Mouse (Mus musculus) thymus, postnatal 10 days (tissue): Measurements from ENCODE around the gene Tmcc3.

Experiments
- DNase-seq, 2 experiments: peaks; one replicate each; pipeline ENCODE4 v3.0.0; 2021; ENCODE audit warnings: low spot score in 2 of 2

Gene Tmcc3

GRCm38 (mm10) chr10:94332358-94333137, 20.8 kb downstream of the Tmcc3 start:
- no peak for DNase-seq

- DNase-seq = no peak
Observed at GRCm38 (mm10) chr10:94333328-94333727, 21.6 kb downstream of the Tmcc3 start.

GRCm38 (mm10) chr10:94335047-94335446, 23.3 kb downstream of the Tmcc3 start:
- no peak for DNase-seq

DNA sequence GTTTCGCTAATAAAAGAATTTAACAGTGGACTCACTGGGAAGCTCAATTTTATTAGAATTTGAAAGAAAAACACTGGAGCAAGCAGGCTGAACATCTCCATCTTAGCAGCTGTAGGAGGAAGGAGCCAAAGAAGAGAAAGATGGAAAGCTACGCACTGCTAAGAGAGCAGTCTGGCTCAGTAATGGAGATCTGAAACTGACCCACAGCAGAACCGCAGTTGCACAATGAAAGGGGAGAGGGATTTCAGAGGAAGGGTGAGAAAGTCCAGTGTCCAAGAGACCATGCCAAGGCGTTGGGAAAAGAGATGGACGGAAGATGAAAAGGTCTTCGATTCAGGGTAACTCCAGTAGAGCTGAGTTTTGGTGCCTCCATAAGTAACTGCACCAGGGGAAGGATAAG, 24.3 kb downstream of the Tmcc3 start:
- no peak for DNase-seq

DNA sequence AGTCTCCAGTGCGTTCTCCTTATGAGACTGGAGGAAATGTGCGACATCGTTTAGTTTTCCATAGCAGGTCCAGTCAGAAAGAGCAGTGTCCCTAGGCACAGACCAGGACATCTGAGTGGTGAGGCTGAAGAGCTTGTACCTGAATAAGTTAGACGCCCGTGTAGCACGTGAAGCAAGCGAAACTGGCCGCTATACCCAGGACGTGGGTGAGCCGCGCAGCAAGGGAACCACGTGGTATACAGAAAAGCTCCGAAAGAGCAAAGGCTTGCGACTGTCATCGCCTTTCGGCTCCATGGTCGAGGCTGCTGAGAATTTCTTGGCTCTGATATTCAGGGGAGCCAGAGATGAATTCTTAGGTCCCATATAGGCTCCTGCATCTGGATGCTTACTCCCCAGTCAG, 29.8 kb downstream of the Tmcc3 start:
- DNase-seq = no peak

DNA sequence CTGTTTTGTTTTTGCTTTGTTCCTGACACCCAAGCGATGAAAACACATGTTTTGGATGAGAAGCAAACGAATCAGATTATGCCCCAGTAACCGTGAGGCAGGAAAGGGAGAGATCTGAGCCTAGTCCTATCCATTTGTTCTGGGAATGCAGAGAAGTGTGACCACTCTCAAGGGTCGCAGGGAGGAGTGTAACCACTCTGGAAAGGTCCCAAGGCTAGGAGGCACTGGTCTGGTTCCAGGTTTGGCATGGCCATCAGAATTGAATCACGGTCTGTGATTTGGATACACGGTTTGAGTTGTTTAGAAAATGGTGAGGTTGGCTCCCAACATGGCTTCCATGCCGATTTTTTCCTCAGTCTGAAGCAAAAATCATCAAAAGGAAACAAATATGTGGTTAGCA, 30.5 kb downstream of the Tmcc3 start:
- DNase-seq = no peak

DNA sequence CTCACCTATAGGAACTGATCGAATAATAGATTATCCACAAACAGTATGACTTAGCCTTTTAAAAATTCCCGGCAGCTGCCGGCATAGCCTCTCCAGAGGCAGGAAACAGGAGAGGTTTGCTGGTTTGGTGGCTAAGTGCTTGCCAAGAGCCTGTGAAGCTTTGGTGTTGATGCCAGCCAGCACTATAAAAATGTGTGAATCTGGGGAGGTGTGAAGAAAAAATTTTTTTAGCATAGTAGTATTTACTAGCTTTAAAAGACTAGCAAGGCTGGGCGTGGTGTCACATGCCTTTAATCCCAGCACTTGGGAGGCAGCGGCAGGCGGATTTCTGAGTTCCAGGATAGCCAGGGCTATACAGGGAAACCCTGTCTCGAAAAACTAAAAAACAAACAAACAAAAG, 31.8 kb downstream of the Tmcc3 start:
- no peak for DNase-seq

DNA sequence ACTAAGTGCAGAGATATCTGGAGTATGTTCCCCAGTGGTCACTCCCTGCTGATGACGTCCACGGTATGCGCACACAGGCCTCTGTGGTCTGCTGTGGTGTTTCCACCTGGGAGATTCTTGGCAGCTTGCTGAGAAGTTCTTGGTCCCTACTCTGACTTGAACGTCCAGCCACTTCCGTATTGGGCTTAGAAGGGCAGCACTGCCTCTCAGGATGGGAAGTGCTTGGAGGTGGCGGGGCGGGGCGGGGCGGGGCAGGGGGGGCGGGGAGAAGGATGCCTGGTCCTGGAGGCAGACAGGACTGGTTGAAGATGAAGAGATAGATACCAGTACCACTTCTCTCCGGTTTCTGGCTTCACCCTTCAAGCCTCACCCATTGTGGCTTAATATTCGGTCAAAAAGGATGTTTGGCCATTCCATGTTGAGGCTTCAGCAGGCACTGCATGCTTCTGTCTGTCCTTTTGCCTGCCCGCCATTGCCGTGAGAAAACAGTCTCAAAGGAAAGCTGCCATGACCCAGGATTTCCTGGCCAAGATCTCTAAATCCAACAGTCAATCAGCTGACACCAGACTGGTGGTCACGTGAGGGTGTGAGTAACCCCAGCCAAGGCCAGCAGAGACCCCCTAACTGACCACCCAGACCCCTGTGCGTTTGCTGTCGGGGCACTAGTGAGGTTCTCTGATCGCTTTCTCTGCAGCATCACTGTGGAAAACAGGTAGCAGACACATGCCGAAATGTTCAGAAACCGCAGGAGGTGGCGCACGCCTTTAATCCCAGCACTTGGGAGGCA, 33.1 kb downstream of the Tmcc3 start:
- no peak for DNase-seq

DNA sequence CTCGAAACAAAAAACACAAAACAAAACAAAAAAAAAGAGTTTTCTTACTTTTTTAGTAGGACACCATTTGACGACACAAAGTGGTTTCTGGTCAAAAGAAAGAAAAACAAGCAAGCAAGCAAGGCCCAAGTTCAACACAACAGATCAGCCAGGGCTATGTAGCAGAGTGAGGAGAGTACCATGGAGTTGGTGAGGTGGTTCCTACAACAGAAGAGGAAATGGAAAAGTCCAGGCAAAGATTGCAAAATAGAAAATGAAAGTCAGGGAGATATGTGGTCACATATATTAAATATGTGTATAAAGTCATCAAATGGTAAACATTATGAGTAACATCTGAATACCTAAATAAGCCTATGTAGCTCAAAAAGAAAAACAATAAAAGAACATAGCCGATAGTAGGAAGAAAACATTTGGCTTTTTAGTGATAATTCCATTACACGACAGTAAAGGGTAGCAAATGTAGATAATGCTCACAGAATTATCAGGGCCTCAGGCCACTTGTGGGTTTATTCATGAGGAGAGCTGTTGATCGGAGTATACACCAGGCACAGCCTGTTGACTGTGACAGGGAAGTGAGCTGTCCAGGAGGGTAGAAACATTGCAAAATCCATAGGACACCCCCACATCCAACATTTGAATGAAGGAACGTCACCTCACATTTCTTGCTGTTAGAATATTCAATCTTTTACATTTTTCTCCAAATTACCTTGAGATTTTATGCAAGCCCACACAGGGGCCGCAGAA, 33.9 kb downstream of the Tmcc3 start:
- no peak for DNase-seq

DNA sequence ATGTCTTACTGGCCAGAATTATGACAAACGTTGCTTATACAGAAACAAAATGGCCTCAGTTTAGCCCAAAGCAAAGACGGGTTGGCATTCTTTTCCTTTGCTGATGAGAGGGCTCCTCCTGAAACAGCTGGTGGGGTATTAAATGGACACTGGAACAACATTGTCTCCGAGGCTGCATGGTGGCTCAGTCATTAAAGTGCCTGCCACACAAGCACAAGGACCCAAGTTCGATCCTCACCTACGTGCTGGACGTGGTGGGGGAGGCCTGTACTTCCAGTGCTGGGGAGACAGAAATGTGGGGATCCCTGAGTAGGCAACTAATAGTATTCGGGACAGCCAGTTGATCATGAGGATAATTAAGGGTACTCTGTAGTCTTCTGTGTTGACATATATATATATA, 34.8 kb downstream of the Tmcc3 start:
- DNase-seq = no peak

- DNase-seq = no peak
Observed at GRCm38 (mm10) chr10:94347296-94347695, 35.5 kb downstream of the Tmcc3 start.

DNA sequence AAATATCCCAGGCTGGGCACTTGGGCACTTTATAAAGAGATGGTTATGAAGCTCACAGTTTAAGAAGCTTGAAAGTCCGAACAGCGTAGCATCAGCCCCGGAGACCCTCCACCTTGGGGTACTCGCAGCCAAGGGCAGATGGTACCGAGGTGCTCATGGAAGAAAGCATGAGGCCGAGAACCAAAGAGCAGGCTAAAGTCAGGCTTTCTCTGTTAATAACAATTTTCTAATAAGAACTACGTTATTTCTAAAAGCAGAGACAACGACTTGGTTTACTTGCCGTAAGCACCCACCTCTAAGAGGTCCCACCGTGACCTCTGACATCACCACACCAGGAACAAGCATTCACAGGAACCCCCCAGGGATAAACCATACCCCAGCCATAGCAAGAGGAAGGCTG, 36.2 kb downstream of the Tmcc3 start:
- no peak for DNase-seq

GRCm38 (mm10) chr10:94350207-94350606, 38.5 kb downstream of the Tmcc3 start:
- no peak for DNase-seq

DNA sequence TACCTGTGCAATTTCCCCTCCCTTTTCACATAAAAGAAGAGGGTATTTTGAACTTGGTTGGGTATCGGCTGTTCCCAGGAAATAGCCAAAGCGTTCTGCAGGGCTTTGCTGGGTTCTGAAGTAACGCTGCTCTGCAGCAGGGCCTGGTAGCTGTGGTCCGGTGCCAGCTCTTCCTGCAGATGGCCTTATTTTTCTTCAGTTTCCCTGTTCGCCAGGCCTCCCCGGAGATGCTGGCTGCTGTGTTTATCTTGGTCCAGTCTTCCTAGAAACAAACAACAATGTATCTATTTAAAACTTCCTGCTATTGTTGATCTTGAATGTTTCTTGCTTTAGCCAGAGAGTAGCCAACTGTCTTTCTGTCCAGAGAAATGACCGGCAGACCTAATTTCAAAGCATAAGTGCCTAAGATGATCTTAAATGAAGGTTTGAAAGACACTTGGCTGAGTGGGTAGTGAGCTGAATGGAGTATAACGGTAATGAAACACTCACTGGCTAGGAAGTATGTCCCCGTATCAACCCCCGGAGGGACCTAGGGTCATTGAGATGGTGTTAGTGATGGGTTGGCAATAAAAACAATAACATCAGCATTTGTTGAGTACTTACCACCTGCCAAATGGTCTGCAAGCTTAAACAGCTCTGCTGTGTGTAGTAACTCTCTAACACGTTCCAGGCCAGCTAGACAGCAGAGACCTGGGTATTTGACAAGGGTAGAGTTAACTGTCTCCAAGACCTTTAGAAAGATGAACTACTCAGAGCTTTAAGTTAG, 39.3 kb downstream of the Tmcc3 start:
- no peak for DNase-seq

DNA sequence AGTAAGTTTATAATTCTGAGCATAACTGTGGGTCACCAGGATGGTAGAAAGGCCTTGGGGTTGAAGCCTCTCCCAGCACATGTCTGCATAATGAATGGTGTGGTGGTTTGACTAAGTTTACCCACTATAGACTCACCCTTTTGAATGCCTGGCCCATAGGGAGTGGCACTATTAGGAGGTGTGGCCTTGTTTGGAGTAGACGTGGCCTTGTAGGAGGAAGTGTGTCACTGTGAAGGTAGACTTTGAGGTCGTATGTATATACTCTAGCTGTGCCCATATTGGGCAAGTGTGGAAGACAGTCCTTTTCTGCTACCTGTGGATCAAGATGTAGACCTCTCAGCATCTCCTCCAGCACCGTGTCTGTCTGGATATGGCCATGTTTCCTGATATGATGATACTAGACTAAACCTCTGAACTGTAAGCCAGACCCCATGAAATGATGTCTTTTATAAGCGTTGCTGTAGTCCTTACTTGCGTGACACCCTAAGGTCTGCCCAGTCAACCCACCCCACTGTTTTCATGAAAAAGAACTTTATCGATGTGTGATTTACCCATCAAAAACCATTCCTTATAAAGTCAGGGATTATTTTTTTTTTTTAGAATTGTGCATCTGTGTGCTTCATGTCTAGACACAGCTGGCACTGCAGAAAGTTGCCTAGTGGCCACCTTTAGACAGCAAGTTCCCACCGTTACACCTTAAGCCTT, 40.6 kb downstream of the Tmcc3 start:
- DNase-seq = no peak

- DNase-seq = no peak
Observed at GRCm38 (mm10) chr10:94352877-94353853, 41.4 kb downstream of the Tmcc3 start.

DNA sequence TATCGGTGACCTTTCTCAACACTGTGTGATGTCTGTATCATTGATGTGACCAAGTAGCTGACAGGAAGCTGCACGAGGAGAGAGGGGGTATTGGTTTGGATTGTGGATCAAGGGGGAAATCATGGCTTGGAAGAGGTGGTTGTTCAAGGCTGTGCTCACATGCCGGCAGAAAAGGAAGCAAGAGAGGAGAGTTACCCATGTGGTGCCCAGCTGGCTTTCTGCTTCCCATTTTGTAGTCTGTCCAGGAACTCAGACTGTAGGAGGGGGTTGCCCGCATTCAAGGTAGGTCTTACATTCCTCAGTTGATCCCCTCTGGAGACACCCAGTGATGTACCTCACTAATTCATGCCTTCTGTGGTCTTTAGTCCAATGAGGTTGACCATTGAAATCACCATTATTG, 42.3 kb downstream of the Tmcc3 start:
- DNase-seq = no peak

DNA sequence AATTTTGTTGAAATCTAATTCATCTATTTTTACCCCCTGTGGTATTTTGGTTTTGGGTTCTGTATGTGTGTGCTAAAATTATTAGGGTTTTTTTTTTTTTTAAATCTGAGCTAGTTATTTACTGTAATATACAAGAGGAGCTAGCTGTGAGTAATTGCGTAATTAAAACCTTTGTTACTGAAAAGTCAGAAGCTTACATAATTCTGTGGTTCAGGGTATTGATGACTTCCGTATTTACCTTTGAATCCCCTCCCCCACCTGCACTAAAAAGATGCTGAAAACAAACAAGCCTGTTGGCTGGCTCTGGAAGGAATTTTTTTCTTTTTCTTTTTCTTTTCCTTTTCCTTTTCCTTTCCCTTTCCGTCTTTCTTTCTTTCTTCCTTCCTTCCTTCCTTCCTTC, 42.7 kb downstream of the Tmcc3 start:
- DNase-seq = no peak

DNA sequence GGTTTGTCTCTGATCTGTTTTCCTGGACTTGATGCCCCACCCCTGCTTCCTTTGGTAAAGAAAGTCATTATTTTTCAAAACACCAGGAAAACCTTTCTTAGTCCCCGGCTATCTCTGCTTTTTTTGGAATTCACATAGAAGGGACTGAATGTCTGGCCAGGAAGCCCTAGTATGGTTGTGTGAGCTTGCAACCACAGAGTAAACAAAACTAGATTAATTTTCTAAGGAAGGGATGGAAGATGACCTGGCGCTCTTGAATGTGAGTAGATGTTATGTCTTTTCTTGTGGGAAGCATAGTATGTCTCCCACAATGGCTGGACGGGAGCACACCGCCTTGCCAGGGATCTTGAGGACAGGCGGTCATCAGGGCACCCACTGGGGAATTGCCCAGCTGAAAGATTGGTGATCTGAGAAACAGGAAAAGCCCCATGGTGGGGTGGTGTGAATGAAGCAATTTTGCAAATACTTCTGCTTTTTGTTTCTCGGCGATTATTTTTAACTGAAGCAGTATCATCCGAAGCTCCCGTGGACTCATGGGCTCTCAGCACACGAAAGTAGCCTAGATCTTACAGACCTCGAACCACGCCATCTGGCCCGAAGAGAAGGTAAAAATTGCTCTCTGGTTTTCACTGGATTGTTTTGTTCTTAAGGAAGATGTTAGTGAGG, 44.9 kb downstream of the Tmcc3 start:
- DNase-seq = no peak
